Mouse (Mus musculus): ENCODE results near the gene Nin. TPM values are rescaled to one million over a fixed set of nuclear protein-coding genes. Genes with fewer than 3 reads are reported as not detected.

The Nin gene
- total and polyA plus RNA-seq, 3 experiments, result 4.5 to 17.3 (median 13.7) TPM

DNA sequence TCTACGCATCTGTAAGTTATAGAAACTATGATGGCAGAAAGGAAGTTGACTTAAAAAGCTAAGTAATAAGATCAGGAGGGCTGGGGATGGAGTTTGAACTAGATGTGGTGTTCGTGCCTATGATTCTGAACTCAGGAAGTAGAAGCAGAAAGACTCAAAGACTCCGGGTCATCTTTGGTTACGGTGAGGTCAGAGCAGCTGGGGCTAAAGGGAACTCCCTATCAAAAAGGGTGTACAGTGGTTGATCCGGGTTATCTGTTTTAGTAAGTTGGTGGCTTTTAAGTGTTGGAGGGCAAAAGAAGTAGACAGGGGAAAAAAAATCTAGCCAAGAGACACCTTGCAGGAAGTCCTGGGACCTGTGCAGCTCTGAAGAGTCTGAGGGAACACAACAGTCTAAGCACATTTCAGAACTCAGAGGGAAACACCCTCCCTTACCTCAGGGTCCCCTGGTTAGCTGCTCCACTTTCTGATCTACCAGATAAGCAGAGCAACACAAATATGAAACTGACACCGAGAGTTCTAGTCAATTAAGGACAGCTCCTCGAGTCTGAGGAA, 35.0 kb downstream of the Nin start:
- intact Hi-C loops (cut with DNase I), result no loop called here
- no peak for TF ChIP-seq EP300 (IDR thresholded peaks at IDR 0.05; ENCODE audit: insufficient read depth, low read depth, low read length)
- TF ChIP-seq CTCF (IDR thresholded peaks at IDR 0.05), result no peak
- TF ChIP-seq POLR2A (IDR thresholded peaks at IDR 0.05; ENCODE audit: insufficient read depth, low read depth, low read length), result no peak
- Histone ChIP-seq H3K27me3 (ENCODE audit: control insufficient read depth, insufficient read depth, low read length) (no peaks in the 10 kb centered on the region), H3K4me3 (no peak overlapping the region), H3K27ac (no peak overlapping the region), H3K79me2 (replicated peaks; ENCODE audit: control insufficient read depth, insufficient read depth, low read length) (peaks cover 1% of the 10 kb centered on the region), H3K9ac (ENCODE audit: low read depth, low read length) (no peak overlapping the region), H3K36me3 (ENCODE audit: control insufficient read depth, insufficient read depth, low read length) (no peaks in the 10 kb centered on the region), H3K4me1 (ENCODE audit: control insufficient read depth, insufficient read depth, low read length) (no peaks in the 10 kb centered on the region)
- 80% methylated on average over 7 of the region's 7 CpGs for WGBS
- DNase-seq, result no peak

GRCm38 (mm10) chr12:70076493-70076892, 37.0 kb downstream of the Nin start:
- Histone ChIP-seq H3K36me3 (ENCODE audit: control insufficient read depth, insufficient read depth, low read length) (peaks cover 2% of the 10 kb centered on the region; the same call in 1 of the 2 replicates), H3K4me3 (no peak overlapping the region), H3K27me3 (ENCODE audit: control insufficient read depth, insufficient read depth, low read length) (no peaks in the 10 kb centered on the region), H3K79me2 (replicated peaks; ENCODE audit: control insufficient read depth, insufficient read depth, low read length) (no peaks in the 10 kb centered on the region), H3K4me1 (ENCODE audit: control insufficient read depth, insufficient read depth, low read length) (no peaks in the 10 kb centered on the region), H3K27ac (no peak overlapping the region), H3K9ac (ENCODE audit: low read depth, low read length) (no peak overlapping the region)
- WGBS, result 95% methylated on average over 11 of the region's 11 CpGs
- intact Hi-C loops (cut with DNase I), result no loop called here
- DNase-seq, result no peak
- TF ChIP-seq CTCF (IDR thresholded peaks at IDR 0.05), result no peak
- no peak for TF ChIP-seq POLR2A (IDR thresholded peaks at IDR 0.05; ENCODE audit: insufficient read depth, low read depth, low read length)
- no peak for TF ChIP-seq EP300 (IDR thresholded peaks at IDR 0.05; ENCODE audit: insufficient read depth, low read depth, low read length)

GRCm38 (mm10) chr12:70075001-70075400, 38.5 kb downstream of the Nin start:
- no peak overlapping the region for H3K4me3 ChIP-seq
- H3K36me3 ChIP-seq (ENCODE audit: control insufficient read depth, insufficient read depth, low read length), result peaks cover 2% of the 10 kb centered on the region; the same call in 1 of the 2 replicates
- no peak for TF ChIP-seq POLR2A (IDR thresholded peaks at IDR 0.05; ENCODE audit: insufficient read depth, low read depth, low read length)
- TF ChIP-seq CTCF (IDR thresholded peaks at IDR 0.05), result no peak
- TF ChIP-seq EP300 (IDR thresholded peaks at IDR 0.05; ENCODE audit: insufficient read depth, low read depth, low read length), result no peak
- DNase-seq, result no peak
- H3K27ac ChIP-seq, result no peak overlapping the region
- intact Hi-C loops (cut with DNase I), result no loop called here
- H3K27me3 ChIP-seq (ENCODE audit: control insufficient read depth, insufficient read depth, low read length), result no peaks in the 10 kb centered on the region
- H3K79me2 ChIP-seq (replicated peaks; ENCODE audit: control insufficient read depth, insufficient read depth, low read length), result no peaks in the 10 kb centered on the region
- H3K9ac ChIP-seq (ENCODE audit: low read depth, low read length), result no peak overlapping the region
- no peaks in the 10 kb centered on the region for H3K4me1 ChIP-seq (ENCODE audit: control insufficient read depth, insufficient read depth, low read length)
- WGBS, result 66% methylated on average over 2 of the region's 2 CpGs

DNA sequence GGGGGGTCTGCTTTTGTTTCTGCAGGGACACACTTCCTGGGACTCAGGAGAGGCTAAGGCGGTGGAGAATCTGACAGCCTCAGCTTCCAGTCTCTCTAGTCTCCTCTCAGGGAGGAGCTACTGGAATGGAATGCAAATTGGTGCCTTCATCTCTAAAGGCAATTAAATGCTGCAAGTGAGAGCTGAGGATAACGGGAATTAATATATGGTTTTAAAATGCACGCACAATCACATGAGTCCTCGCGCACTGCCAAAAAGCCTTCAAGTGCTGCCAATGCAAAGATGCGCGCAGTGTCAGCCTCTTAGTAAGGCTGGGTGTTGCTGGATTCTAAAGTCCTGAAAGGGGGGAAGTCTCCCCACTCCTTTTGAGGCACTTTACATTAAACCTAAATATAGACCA, 42.6 kb downstream of the Nin start:
- Histone ChIP-seq H3K9ac (ENCODE audit: low read depth, low read length) (no peak overlapping the region), H3K79me2 (replicated peaks; ENCODE audit: control insufficient read depth, insufficient read depth, low read length) (no peaks in the 10 kb centered on the region), H3K4me3 (no peak overlapping the region), H3K27ac (no peak overlapping the region), H3K4me1 (ENCODE audit: control insufficient read depth, insufficient read depth, low read length) (no peaks in the 10 kb centered on the region), H3K36me3 (ENCODE audit: control insufficient read depth, insufficient read depth, low read length) (peaks cover 2% of the 10 kb centered on the region; the same call in 1 of the 2 replicates), H3K27me3 (ENCODE audit: control insufficient read depth, insufficient read depth, low read length) (no peaks in the 10 kb centered on the region)
- DNase-seq, result no peak
- no peak for TF ChIP-seq POLR2A (IDR thresholded peaks at IDR 0.05; ENCODE audit: insufficient read depth, low read depth, low read length)
- no peak for TF ChIP-seq EP300 (IDR thresholded peaks at IDR 0.05; ENCODE audit: insufficient read depth, low read depth, low read length)
- no peak for TF ChIP-seq CTCF (IDR thresholded peaks at IDR 0.05)
- intact Hi-C loops (cut with DNase I), result no loop called here
- WGBS, result 92% methylated on average over 7 of the region's 7 CpGs

GRCm38 (mm10) chr12:70070306-70070705, 43.2 kb downstream of the Nin start:
- no peak for TF ChIP-seq EP300 (IDR thresholded peaks at IDR 0.05; ENCODE audit: insufficient read depth, low read depth, low read length)
- TF ChIP-seq CTCF (IDR thresholded peaks at IDR 0.05), result no peak
- TF ChIP-seq POLR2A (IDR thresholded peaks at IDR 0.05; ENCODE audit: insufficient read depth, low read depth, low read length), result no peak
- intact Hi-C loops (cut with DNase I), result no loop called here
- Histone ChIP-seq H3K27ac (no peak overlapping the region), H3K9ac (ENCODE audit: low read depth, low read length) (no peak overlapping the region), H3K4me3 (no peak overlapping the region), H3K79me2 (replicated peaks; ENCODE audit: control insufficient read depth, insufficient read depth, low read length) (no peaks in the 10 kb centered on the region), H3K4me1 (ENCODE audit: control insufficient read depth, insufficient read depth, low read length) (no peaks in the 10 kb centered on the region), H3K36me3 (ENCODE audit: control insufficient read depth, insufficient read depth, low read length) (peaks cover 2% of the 10 kb centered on the region; the same call in 1 of the 2 replicates), H3K27me3 (ENCODE audit: control insufficient read depth, insufficient read depth, low read length) (no peaks in the 10 kb centered on the region)
- WGBS, result 82% methylated on average over 4 of the region's 4 CpGs
- DNase-seq, result no peak

DNA sequence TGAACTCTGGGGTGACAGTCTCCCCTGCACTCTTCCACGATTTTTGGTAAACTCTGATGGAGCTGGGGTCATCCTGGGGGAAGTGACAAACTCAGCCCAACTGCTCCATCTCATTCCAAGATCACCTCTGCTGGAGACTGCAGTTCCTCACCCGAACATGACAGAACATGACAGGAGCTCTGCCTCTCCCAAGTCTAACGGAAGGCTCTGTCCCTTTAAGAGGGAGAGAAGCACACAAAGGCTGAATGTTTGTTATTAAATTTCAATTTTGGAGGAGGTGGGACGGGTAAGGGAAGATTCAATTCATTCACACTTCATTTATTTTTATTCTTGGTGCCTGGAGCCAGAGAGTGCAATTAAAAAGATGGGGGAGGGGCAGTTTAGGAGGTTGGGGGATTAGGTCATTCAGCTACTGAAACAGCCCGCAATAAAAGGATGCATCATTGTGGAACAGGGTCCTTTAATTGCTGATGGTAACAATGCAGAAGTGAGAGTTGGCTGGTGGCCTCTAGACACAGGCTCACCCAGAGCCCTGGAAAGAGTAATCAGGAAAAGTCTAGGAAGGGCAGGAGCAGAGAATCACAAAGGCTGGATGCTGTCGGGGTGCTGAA, 44.8 kb downstream of the Nin start:
- Histone ChIP-seq H3K27ac (no peak overlapping the region), H3K36me3 (ENCODE audit: control insufficient read depth, insufficient read depth, low read length) (peaks cover 2% of the 10 kb centered on the region), H3K4me3 (no peak overlapping the region), H3K27me3 (ENCODE audit: control insufficient read depth, insufficient read depth, low read length) (no peaks in the 10 kb centered on the region), H3K9ac (ENCODE audit: low read depth, low read length) (no peak overlapping the region), H3K79me2 (replicated peaks; ENCODE audit: control insufficient read depth, insufficient read depth, low read length) (no peaks in the 10 kb centered on the region), H3K4me1 (ENCODE audit: control insufficient read depth, insufficient read depth, low read length) (peaks cover 3% of the 10 kb centered on the region; the same call in 1 of the 2 replicates)
- WGBS, result 60% methylated on average over 6 of the region's 6 CpGs
- intact Hi-C loops (cut with DNase I), result loop anchor here (5.0 kb wide), 1 partner anchor 44 kb away; the partner anchor contains the start of gene Nin
- TF ChIP-seq POLR2A (IDR thresholded peaks at IDR 0.05; ENCODE audit: insufficient read depth, low read depth, low read length) (no peak), CTCF (IDR thresholded peaks at IDR 0.05) (no peak), EP300 (IDR thresholded peaks at IDR 0.05; ENCODE audit: insufficient read depth, low read depth, low read length) (no peak)
- DNase-seq, result no peak

All from heart, adult 2 months (tissue).